Mouse (Mus musculus): ENCODE data around the gene AC140267.1. TPM values are rescaled to one million over a fixed set of nuclear protein-coding genes. Genes with fewer than 3 reads are reported as not detected.
A peak's percentile ranks its signal among the peaks of the same experiment; 100 is the strongest.

Gene AC140267.1
- polyA plus RNA-seq, 1 experiment = not detected

GRCm38 (mm10) chr15:80263610-80264575 lies 28.3 kb downstream of the AC140267.1 start, which contains the start of gene Rps19bp1:
TSS of gene Rps19bp1 (minus strand) at chr15:80264315.
- peak; percentile 69 for DNase-seq (ENCODE audit: low spot score)

GRCm38 (mm10) chr15:80266281-80266680 lies 30.6 kb downstream of the AC140267.1 start:
- DNase-seq (ENCODE audit: low spot score) = no peak

GRCm38 (mm10) chr15:80271858-80272396 lies 36.3 kb downstream of the AC140267.1 start:
- DNase-seq (ENCODE audit: low spot score) = no peak

GRCm38 (mm10) chr15:80277107-80277506 lies 41.5 kb downstream of the AC140267.1 start:
- no peak for DNase-seq (ENCODE audit: low spot score)

GRCm38 (mm10) chr15:80277625-80278024 lies 42.0 kb downstream of the AC140267.1 start:
- DNase-seq (ENCODE audit: low spot score) = no peak

- DNase-seq (ENCODE audit: low spot score) = no peak
These were observed 42.6 kb downstream of the AC140267.1 start for GRCm38 (mm10) chr15:80278121-80278759.

- DNase-seq (ENCODE audit: low spot score) = no peak
These were observed 43.4 kb downstream of the AC140267.1 start for GRCm38 (mm10) chr15:80279053-80279452.

- DNase-seq (ENCODE audit: low spot score) = no peak
These were observed 45.0 kb downstream of the AC140267.1 start for GRCm38 (mm10) chr15:80280646-80281045.

Other genes starting within 250 kb of the AC140267.1 start
- 12.3 and 14.5 TPM in 2 replicates for gene Pdgfb, start 220.9 kb upstream of the AC140267.1 start, polyA plus RNA-seq (2012; rRNA removed)
- gene Syngr1, start 144.5 kb upstream of the AC140267.1 start, polyA plus RNA-seq (2012; rRNA removed) = 54.2 and 62.1 TPM in 2 replicates
- gene Rpl3, start 144.0 kb upstream of the AC140267.1 start, polyA plus RNA-seq (2012; rRNA removed) = 1,075 and 1,270 TPM in 2 replicates
- 33.5 and 36.7 TPM in 2 replicates for gene Tab1, start 102.7 kb upstream of the AC140267.1 start, polyA plus RNA-seq (2012; rRNA removed)
- gene Mgat3, start 62.1 kb upstream of the AC140267.1 start, polyA plus RNA-seq (2012; rRNA removed) = 62.9 and 73.1 TPM in 2 replicates
- gene Mief1, start 1.8 kb upstream of the AC140267.1 start, polyA plus RNA-seq (2012; rRNA removed) = 10.6 and 15.1 TPM in 2 replicates
- 211 and 346 TPM in 2 replicates for gene Atf4, start 19.3 kb downstream of the AC140267.1 start, polyA plus RNA-seq (2012; rRNA removed)
- gene Rps19bp1, start 28.5 kb downstream of the AC140267.1 start, polyA plus RNA-seq (2012; rRNA removed) = 27.1 and 30.9 TPM in 2 replicates
- 0.01 and 0.03 TPM in 2 replicates for gene Cacna1i, start 51.4 kb downstream of the AC140267.1 start, polyA plus RNA-seq (2012; rRNA removed)